Mouse (Mus musculus) spleen, embryonic (tissue): ENCODE measurements around the gene Gm27021.

Experiments
- CTCF ChIA-PET: fragments of 350-600 bp; sonication (Branson Sonifier 250); formaldehyde crosslinking; loops from one replicate; lab custom pipeline; 2022; lab: Charles Lee

Gene Gm27021

GRCm38 (mm10) chr8:120667561-120668373, at the start of gene Gm27021, which contains the start of gene Cox4i1:
Gm27021 (minus strand) TSS chr8:120668079.
Cox4i1 (plus strand) TSS chr8:120668222.
- CTCF ChIA-PET: interaction anchor here (0.5 kb wide), 1 partner anchor 20 kb away, joined by 11 read pairs; the partner anchor contains the start of gene 1190005I06Rik

- CTCF ChIA-PET: interaction anchor here (1.1 kb wide), 1 partner anchor 77 kb away, joined by 4 read pairs; no protein-coding TSS in a partner anchor
Observed at GRCm38 (mm10) chr8:120715996-120716680, 48.3 kb upstream of the Gm27021 start.

GRCm38 (mm10) chr8:120715200-120715599, 47.3 kb upstream of the Gm27021 start:
- CTCF ChIA-PET: interaction anchor here (1.1 kb wide), 1 partner anchor 78 kb away, joined by 4 read pairs; no protein-coding TSS in a partner anchor

DNA sequence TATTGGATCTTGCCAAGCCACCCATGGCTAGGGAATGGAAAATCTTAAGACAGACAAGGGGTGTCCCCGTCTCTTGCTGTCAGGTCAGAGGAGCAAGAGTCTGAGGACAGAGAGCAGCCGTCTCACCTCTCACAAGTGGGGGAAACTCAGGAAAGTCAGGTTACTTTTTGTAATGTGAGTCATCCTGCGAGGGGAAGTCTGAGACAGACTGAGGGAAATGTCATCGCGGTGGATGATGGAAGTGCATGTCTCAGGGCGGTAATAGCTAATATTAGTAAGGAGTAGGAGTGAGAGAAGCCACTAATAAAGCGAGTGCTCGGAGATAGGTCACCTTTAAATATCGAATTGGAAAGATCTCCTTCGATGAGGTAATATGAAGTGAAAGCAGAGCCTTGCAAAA, 41.3 kb upstream of the Gm27021 start:
- CTCF ChIA-PET: no interaction called here

DNA sequence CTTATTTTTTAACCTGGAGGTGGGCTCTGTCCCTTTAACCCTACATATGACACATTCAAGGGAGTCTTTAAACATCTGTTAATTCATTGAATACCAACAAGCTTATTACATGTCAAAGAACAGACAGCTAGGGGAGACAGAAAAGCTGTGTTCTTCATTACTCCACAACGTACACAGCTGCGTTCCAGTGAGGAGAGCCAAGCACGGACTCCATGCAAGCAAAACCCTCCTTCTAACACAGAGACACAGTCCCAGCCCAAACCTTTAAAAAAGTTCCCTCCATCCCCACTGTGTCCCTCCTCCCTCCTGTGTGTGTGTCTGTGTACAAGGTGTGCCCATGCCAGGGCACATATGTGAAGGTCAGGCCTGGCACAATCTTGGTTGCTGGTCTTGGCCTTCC, 38.3 kb upstream of the Gm27021 start:
- CTCF ChIA-PET: interaction anchor here (0.6 to 0.7 kb wide), 5 partner anchors 29 to 60 kb away, joined by 3 to 7 read pairs (median 3); no protein-coding TSS in a partner anchor

DNA sequence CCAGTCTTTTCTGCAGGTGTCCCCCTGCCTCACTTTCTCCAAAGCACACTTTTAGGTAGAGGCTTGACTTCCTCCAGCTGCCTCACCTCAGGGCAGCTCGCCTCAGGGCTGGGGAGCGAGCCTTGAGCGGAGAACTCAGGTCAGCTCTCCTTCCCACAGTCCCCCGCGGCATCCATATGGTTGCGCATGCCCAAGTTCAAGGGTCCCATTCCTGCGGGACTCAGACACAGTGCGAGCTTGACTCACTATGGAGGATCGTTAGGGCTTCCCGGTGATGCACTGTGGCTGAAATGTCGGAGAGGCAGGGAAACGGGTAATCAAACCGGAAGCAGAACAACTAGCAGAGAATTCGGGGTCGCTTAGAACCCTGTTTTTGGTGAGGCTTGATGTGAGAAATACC, 37.3 kb upstream of the Gm27021 start:
- CTCF ChIA-PET: no interaction called here

DNA sequence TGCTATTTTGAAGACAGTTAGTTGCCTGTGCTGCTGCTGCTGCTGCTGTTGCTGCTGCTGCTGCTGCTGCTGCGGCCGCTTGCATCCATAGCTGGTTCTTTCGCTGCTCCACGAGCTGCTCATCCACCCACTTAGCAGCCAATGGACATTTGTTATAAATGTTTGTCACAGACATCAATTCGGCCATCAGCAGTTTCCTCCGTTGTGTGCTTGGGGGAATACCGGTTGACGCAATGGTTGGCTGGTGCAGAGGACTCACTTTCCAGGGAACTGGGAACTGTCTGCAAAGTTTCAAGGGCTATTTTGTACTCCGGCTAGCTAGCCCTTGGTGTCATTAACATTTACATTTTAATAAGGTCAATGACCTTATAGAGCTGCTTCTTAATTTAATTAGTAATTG, 36.3 kb upstream of the Gm27021 start:
- CTCF ChIA-PET: no interaction called here

DNA sequence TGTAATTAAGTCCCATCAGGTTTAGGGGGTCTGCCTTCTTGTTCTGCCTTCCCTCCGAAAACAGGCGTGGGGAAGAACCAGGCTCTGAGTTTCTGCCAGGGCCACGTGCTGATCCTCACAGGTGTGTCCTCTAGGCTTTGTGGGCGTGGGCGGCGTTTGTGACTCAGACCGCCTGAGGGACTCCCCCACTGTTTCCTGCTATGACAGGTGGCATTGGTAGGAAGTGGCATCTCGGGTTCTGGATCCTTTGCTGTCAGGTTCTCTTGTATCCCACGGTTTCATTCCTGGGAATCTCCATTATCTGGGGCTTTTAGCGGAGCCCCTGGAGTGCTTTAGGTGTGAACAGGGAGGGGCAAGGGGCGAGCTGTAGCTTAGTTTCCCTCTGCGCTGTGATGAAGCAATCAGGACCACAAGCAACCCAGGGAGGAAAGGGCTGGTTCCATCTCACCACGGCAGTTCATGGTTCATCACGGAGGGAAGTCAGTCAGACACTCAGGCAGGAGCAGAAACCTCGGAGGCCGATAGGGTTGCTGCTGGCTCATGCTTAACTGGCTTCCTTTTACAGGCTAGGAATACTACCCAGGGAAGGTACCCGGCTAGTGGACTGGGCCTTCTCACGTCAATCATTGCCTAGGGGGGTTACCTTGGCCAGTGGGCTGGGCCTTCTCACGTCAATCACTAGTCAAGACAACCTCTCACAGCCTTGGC, 34.0 kb upstream of the Gm27021 start:
- CTCF ChIA-PET: interaction anchor here (0.5 to 0.8 kb wide), 3 partner anchors 17 to 95 kb away, joined by 4 to 5 read pairs (median 4); no protein-coding TSS in a partner anchor

GRCm38 (mm10) chr8:120700053-120700452, 32.2 kb upstream of the Gm27021 start:
- CTCF ChIA-PET: interaction anchor here (0.8 to 1.2 kb wide), 2 partner anchors 14 to 44 kb away, joined by 3 to 7 read pairs; no protein-coding TSS in a partner anchor

DNA sequence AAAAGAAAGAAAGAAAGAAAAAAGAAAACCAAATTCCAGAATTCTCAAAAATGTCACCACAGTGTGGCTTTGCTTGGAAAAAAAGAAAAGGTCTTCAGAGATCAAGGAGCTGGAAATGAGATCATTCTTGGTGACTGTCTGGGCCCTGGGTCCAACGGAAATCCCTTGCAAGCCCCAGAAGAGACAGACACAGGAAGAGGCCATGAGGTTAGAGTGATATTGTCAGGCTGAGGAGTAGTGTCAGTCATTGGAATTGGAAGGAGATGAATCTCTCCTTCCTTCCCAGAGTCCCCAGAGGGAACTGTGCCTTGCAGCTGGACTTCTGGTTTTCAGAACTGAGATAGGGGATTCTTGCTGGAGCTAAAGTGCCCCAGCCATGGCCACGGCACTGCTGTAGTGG, 31.7 kb upstream of the Gm27021 start:
- CTCF ChIA-PET: interaction anchor here (0.8 to 1.2 kb wide), 2 partner anchors 13 to 44 kb away, joined by 3 to 7 read pairs; no protein-coding TSS in a partner anchor

DNA sequence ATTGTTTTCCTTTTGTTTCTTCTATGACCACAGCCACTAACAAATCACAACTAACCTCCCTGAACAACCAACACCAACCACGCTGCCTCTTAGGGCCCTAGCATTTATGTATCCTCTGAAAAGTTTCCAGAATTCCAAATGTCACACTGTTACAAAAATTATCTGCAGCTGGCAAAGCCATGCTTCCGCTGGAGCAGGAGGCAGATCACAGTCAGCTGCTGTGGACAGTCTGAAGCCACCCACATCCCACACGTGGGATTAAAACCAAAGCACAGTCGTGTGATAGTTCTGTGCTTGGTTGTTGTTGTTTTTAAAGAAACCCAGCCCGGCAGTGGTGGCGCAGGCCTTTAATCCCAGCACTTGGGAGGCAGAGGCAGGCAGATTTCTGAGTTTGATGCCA, 31.2 kb upstream of the Gm27021 start:
- CTCF ChIA-PET: interaction anchor here (0.8 to 1.2 kb wide), 3 partner anchors 13 to 45 kb away, joined by 3 to 7 read pairs (median 3); no protein-coding TSS in a partner anchor

- CTCF ChIA-PET: interaction anchor here (0.5 to 1.1 kb wide), 3 partner anchors 12 to 36 kb away, joined by 3 read pairs; no protein-coding TSS in a partner anchor
Observed at GRCm38 (mm10) chr8:120698426-120698825, 30.5 kb upstream of the Gm27021 start.

DNA sequence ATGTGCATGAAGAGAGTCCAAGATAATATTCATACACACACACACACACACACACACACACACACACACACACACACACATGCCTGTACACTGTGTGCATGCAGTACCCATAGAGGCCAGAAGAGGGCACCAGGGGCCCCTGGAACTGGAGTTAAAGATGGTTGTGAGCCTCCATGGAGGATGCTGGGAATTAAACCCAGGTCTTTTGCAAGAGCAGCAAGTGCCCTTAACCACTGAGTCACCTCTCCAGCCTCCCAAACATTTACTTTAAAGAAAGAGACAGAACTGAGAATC, 30.0 kb upstream of the Gm27021 start:
- CTCF ChIA-PET: interaction anchor here (0.6 to 1.6 kb wide), 11 partner anchors 10 to 370 kb away, joined by 3 to 7 read pairs (median 4); no protein-coding TSS in a partner anchor

DNA sequence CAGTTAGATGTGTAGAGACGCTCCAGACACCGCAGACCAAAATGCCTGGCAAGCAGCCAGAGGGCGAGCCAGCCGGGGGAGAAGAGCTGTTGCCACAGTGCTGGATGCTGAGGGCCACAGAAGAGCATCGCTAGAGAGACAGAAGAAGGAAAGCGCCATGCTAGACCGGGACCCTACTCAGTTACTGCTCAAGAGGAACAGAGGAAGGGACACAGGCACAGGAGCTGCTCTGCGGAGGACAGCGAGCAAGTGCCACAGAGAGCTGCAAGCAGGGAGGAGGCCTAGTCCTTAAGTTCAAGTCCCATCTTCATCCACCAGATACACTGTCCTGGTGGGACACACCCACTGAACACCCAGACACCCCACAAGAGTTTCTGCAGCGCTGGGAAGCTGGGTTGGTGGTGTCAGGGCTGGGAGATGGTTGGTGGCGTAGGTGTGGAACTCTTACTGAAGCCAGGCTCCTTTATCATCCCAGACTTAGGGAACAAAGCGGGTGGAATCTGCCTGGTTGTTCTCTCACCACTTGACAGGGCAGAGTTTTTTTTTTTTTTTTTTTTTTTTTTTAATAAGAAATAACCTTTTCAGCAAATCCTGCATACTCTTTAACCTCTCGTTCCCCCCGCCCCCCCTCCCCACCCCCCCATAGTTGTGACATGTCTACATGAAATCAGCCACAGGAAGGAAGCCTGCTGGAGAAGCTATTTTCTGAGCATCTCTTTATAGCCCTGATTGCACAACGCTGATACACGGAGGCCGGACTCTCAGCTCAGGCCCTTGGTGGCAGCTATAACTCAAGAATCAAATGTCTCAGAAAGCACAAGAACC, 29.5 kb upstream of the Gm27021 start:
- CTCF ChIA-PET: interaction anchor here (0.6 to 1.6 kb wide), 10 partner anchors 11 to 370 kb away, joined by 3 to 7 read pairs (median 4); no protein-coding TSS in a partner anchor

- CTCF ChIA-PET: interaction anchor here (0.9 to 1.6 kb wide), 4 partner anchors 12 to 99 kb away, joined by 3 to 7 read pairs (median 4); no protein-coding TSS in a partner anchor
Observed at GRCm38 (mm10) chr8:120696401-120697153, 28.7 kb upstream of the Gm27021 start.

GRCm38 (mm10) chr8:120693861-120694493, 26.1 kb upstream of the Gm27021 start:
- CTCF ChIA-PET: interaction anchor here (0.6 kb wide), 1 partner anchor 352 kb away, joined by 5 read pairs; no protein-coding TSS in a partner anchor

- CTCF ChIA-PET: interaction anchor here (0.7 kb wide), 1 partner anchor 9 kb away, joined by 3 read pairs; no protein-coding TSS in a partner anchor
Observed at GRCm38 (mm10) chr8:120692934-120693333, 25.1 kb upstream of the Gm27021 start.

GRCm38 (mm10) chr8:120688511-120688910, 20.6 kb upstream of the Gm27021 start:
- CTCF ChIA-PET: interaction anchor here (1.1 kb wide), 1 partner anchor 131 kb away, joined by 3 read pairs; no protein-coding TSS in a partner anchor

DNA sequence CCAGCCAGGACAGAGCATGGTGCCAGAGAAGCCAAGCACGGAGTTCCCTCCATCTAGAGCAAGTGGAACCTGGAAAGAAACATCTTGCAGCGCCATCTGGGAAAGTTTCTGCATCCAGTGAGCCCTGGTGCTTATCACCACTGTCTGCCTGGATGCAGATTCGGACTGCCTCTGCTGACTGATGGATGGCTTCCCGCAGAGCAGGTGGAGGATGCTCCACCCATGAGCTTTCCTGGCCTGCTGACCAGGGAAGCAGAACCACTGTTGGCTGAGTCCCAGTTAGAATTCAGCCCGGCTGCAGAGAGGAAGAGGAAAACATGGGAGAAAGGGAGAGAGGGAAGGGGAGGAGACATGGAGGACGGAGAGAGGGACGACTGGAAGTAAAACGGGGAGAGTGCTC, 19.9 kb upstream of the Gm27021 start:
- CTCF ChIA-PET: no interaction called here
